Mouse (Mus musculus) effector memory CD4-positive, alpha-beta T cell, adult 5 months (primary cell): ENCODE data around the gene Tas2r110. TPM values are rescaled to one million over a fixed set of nuclear protein-coding genes. Genes with fewer than 3 reads are reported as not detected.

Experiments used
- polyA plus RNA-seq: library from polyadenylated mRNA; unstranded; fragments of 100-300 nt; shearing (Covaris generic); gene quantifications from one replicate; pipeline ENCODE4 v1.2.1, GENCODE M21; 2017

The Tas2r110 gene
- polyA plus RNA-seq: not detected

DNA sequence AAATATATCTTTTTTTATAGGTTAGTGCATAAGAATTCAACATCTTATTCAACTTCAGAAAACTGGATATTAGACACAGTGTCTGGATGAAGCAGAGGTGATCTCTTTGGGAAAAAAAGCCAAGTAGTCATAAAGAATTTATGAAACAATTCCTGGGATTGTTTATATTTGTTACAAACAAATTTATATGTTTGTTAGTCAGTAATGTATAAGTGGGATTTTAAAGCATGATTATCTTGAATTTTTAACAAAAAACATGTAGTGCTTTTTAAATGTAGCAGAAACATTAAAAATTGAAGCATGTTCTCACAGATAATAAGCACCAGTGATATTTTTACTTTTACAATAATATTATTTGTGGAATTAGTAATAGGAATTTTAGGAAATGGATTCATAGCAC lies at the start of gene Tas2r110:
TSS of gene Tas2r110 (plus strand) at position 301 of the 400 bp plus-strand sequence.

DNA sequence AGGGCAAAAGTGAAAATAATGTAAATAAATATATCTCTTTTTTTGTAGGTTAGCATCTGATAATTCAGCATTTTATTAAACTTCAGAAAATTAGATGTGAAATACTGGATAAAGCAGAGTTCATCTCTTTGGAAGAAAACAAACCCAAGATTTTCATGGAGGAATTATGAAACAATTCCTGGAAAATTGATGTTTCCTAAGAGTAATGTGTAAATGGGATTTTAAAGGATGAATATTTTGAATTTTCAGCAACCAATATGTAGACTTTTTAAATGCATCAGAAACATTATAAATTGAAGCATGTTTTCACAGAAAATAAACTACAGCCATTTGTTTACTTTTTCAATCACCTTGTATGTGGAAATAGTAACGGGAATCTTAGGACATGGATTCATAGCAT lies 21.0 kb upstream of the Tas2r110 start, which contains the start of gene Tas2r123:
TSS of gene Tas2r123 (plus strand) at position 301 of the 400 bp plus-strand sequence.

DNA sequence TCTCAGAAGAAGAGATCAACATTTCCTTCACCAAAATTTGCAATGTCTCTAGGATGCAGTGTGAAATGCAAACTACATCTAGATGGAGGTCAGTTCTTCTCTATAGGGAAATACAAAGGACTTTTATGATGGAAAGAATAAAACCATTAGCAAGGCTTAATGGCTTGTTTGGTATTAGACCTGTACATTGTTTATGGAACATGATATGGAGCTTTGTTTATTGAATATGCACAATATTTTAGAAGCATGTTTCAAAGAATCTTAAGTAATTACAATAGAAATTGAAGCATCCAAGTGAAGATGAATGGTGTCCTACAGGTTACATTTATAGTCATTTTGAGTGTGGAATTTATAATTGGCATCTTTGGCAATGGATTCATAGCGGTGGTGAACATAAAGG lies 12.7 kb upstream of the Tas2r110 start, which contains the start of gene Tas2r116:
TSS of gene Tas2r116 (plus strand) at position 301 of the 400 bp plus-strand sequence.

DNA sequence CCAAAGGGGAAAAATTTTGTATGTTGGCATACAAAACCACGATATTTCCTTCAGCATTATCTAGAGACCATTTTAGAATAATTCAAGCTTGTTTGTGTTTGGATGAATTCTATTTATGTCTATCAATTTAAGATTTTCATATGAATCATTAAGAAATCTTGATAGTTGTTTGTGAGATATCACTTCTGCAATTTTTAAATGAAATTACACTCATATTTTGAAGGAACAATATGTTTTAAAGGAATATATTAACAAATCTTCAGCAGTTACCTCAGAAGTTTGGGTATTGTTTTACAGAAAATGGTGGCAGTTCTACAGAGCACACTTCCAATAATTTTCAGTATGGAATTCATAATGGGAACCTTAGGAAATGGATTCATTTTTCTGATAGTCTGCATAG lies 24.9 kb downstream of the Tas2r110 start, which contains the start of gene Tas2r113:
TSS of gene Tas2r113 (plus strand) at position 301 of the 400 bp plus-strand sequence.

DNA sequence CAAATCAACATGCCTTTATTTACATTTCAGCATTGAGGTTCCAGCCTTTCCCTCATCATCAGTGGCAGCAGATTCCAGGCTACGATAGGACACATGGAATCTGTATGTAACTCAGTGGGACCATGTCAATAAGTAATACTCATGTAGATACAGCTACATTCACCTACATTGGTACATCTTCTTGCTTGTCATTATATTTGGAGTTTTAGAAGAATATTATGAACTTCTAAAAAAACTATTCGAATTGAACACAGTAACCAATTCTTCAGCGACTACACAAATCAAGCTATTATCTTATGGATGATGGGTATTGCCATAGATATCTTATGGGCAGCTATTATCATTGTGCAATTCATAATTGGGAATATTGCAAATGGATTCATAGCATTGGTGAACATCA lies 41.5 kb downstream of the Tas2r110 start, which contains the start of gene Tas2r125:
TSS of gene Tas2r125 (plus strand) at position 301 of the 400 bp plus-strand sequence.

Other genes starting within 250 kb of the Tas2r110 start
- not detected for gene A630073D07Rik, start 216.5 kb upstream of the Tas2r110 start, polyA plus RNA-seq
- gene Tas2r120, start 211.1 kb upstream of the Tas2r110 start, polyA plus RNA-seq: not detected
- gene Tas2r121, start 167.0 kb upstream of the Tas2r110 start, polyA plus RNA-seq: not detected
- not detected for gene Tas2r122, start 156.1 kb upstream of the Tas2r110 start, polyA plus RNA-seq
- gene Tas2r115, start 130.0 kb upstream of the Tas2r110 start, polyA plus RNA-seq: not detected
- gene Tas2r124, start 113.3 kb upstream of the Tas2r110 start, polyA plus RNA-seq: not detected
- gene Tas2r102, start 105.9 kb upstream of the Tas2r110 start, polyA plus RNA-seq: not detected
- not detected for gene Tas2r136, start 89.8 kb upstream of the Tas2r110 start, polyA plus RNA-seq
- gene Tas2r117, start 65.2 kb upstream of the Tas2r110 start, polyA plus RNA-seq: not detected
- not detected for gene Tas2r123, start 20.9 kb upstream of the Tas2r110 start, polyA plus RNA-seq
- not detected for gene Tas2r116, start 12.6 kb upstream of the Tas2r110 start, polyA plus RNA-seq
- not detected for gene Tas2r113, start 25.0 kb downstream of the Tas2r110 start, polyA plus RNA-seq
- not detected for gene Tas2r125, start 41.6 kb downstream of the Tas2r110 start, polyA plus RNA-seq
- gene Tas2r129, start 83.1 kb downstream of the Tas2r110 start, polyA plus RNA-seq: not detected
- gene Tas2r131, start 89.9 kb downstream of the Tas2r110 start, polyA plus RNA-seq: not detected
- gene Tas2r109, start 113.0 kb downstream of the Tas2r110 start, polyA plus RNA-seq: not detected
- not detected for gene Tas2r103, start 169.1 kb downstream of the Tas2r110 start, polyA plus RNA-seq
- not detected for gene Tas2r140, start 187.8 kb downstream of the Tas2r110 start, polyA plus RNA-seq
- 25.1 TPM for gene Smim10l1, start 236.9 kb downstream of the Tas2r110 start, polyA plus RNA-seq